Mouse (Mus musculus): ENCODE measurements around the gene Gucd1. TPM values are rescaled to one million over a fixed set of nuclear protein-coding genes. Genes with fewer than 3 reads are reported as not detected.
"Not testable (repeated sequence)": the region's sequence is repeated elsewhere in the genome, so short reads cannot be mapped to it uniquely, and the experiment has no call there.

Gucd1 gene
- total and polyA plus RNA-seq, 2 experiments from 2014 or later = 16.0 to 44.9 TPM

DNA sequence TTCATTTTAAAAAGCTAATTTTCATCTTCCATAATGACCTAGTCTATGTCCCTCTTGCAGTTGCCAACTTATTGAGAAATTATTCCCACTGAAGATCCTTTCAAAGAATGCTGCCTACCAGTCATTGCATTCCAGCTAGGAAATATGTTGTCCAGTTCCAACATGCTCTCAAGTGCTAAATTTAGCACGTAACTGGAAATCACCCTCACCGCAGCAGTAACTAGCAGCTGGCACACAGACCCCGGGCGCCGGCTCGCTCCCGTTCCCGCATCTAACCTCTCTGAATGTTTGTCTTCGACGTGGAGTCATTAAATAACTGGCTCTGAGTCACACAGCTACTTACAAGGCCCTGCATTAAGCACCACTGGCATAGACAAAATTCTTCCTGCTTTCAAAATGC is 139.1 kb downstream of the Gucd1 start:
- TF ChIP-seq CTCF (IDR thresholded peaks at IDR 0.05; ENCODE audit: low read depth) = no peak
- no peak overlapping the region for H3K27ac ChIP-seq (ENCODE audit: low read depth, low read length)
- no peak overlapping the region for H3K4me2 ChIP-seq (ENCODE audit: low read depth)
- H3K36me3 ChIP-seq (ENCODE audit: insufficient read depth) = no peaks in the 10 kb centered on the region
- H3K9ac ChIP-seq = no peak overlapping the region
- H3K4me3 ChIP-seq (ENCODE audit: low read depth, low read length) = no peak overlapping the region
- no peak for DNase-seq
- no peaks in the 10 kb centered on the region for H3K27me3 ChIP-seq (ENCODE audit: insufficient read depth, low read length)
- no peaks in the 10 kb centered on the region for H3K4me1 ChIP-seq (ENCODE audit: insufficient read depth)
- no peak for ATAC-seq
- WGBS = 73% methylated on average over 10 of the region's 10 CpGs
- no peaks in the 10 kb centered on the region for H3K9me3 ChIP-seq (ENCODE audit: low read length)

GRCm38 (mm10) chr10:75373655-75374351 is 144.0 kb downstream of the Gucd1 start:
- 49% methylated on average over 13 of the region's 19 CpGs for WGBS
- H3K9ac ChIP-seq; H3K27ac ChIP-seq (ENCODE audit: low read depth, low read length); H3K36me3 ChIP-seq (ENCODE audit: insufficient read depth); H3K4me3 ChIP-seq (ENCODE audit: low read depth, low read length); H3K4me1 ChIP-seq (ENCODE audit: insufficient read depth); H3K4me2 ChIP-seq (ENCODE audit: low read depth); H3K27me3 ChIP-seq (ENCODE audit: insufficient read depth, low read length); H3K9me3 ChIP-seq (ENCODE audit: low read length): not testable (repeated sequence)
- DNase-seq = peak; percentile 29
- peak; percentile 94 for ATAC-seq

GRCm38 (mm10) chr10:75365231-75365633 is 152.5 kb downstream of the Gucd1 start:
- no peak overlapping the region for H3K4me3 ChIP-seq (ENCODE audit: low read depth, low read length)
- no peaks in the 10 kb centered on the region for H3K4me1 ChIP-seq (ENCODE audit: insufficient read depth)
- H3K27ac ChIP-seq (ENCODE audit: low read depth, low read length) = no peak overlapping the region
- H3K27me3 ChIP-seq (ENCODE audit: insufficient read depth, low read length) = no peaks in the 10 kb centered on the region
- no peak for TF ChIP-seq CTCF (IDR thresholded peaks at IDR 0.05; ENCODE audit: low read depth)
- no peaks in the 10 kb centered on the region for H3K36me3 ChIP-seq (ENCODE audit: insufficient read depth)
- 42% methylated on average over 6 of the region's 6 CpGs for WGBS
- no peak overlapping the region for H3K4me2 ChIP-seq (ENCODE audit: low read depth)
- ATAC-seq (no peak), DNase-seq (no peak)
- no peaks in the 10 kb centered on the region for H3K9me3 ChIP-seq (ENCODE audit: low read length)
- H3K9ac ChIP-seq = no peak overlapping the region

- no peaks in the 10 kb centered on the region for H3K4me1 ChIP-seq (ENCODE audit: insufficient read depth)
- no peak overlapping the region for H3K4me2 ChIP-seq (ENCODE audit: low read depth)
- no peaks in the 10 kb centered on the region for H3K27me3 ChIP-seq (ENCODE audit: insufficient read depth, low read length)
- 67% methylated on average over 9 of the region's 9 CpGs for WGBS
- H3K9ac ChIP-seq = no peak overlapping the region
- H3K9me3 ChIP-seq (ENCODE audit: low read length) = no peaks in the 10 kb centered on the region
- no peak for DNase-seq
- H3K27ac ChIP-seq (ENCODE audit: low read depth, low read length) = no peak overlapping the region
- no peak for TF ChIP-seq CTCF (IDR thresholded peaks at IDR 0.05; ENCODE audit: low read depth)
- H3K36me3 ChIP-seq (ENCODE audit: insufficient read depth) = no peaks in the 10 kb centered on the region
- no peak overlapping the region for H3K4me3 ChIP-seq (ENCODE audit: low read depth, low read length)
- no peak for ATAC-seq
Measured at GRCm38 (mm10) chr10:75364796-75365195, 153.0 kb downstream of the Gucd1 start.

DNA sequence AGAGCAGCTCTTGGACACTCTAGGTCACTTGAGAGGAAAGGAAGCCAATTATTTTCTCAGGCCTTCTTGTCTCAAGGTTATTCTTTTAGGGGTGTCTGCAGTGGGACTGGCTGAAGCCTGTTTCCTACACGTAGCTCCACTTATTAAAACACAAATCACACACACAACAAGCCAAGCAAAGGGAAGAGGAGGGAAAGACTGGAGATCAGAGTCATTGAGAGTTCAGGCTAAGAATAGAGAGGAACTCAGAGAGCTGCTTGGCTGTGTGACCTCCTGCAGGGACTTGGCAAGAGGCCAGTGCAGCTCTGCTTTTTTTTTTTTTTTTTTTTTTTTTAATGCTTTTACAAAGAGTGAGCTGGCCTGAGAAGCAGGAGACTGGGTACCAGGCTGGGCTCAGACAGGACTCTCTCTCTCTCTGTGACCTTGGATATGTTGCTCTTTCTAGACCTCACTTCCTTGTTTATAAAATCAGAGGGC is 153.5 kb downstream of the Gucd1 start:
- not testable (repeated sequence) for H3K36me3 ChIP-seq (ENCODE audit: insufficient read depth); H3K9me3 ChIP-seq (ENCODE audit: low read length); H3K4me2 ChIP-seq (ENCODE audit: low read depth); H3K4me3 ChIP-seq (ENCODE audit: low read depth, low read length); H3K27me3 ChIP-seq (ENCODE audit: insufficient read depth, low read length); H3K4me1 ChIP-seq (ENCODE audit: insufficient read depth); H3K9ac ChIP-seq; H3K27ac ChIP-seq (ENCODE audit: low read depth, low read length)
- peak; percentile 86 for ATAC-seq
- DNase-seq = peak; percentile 41
- WGBS = 6% methylated on average over 1 of the region's 1 CpGs

DNA sequence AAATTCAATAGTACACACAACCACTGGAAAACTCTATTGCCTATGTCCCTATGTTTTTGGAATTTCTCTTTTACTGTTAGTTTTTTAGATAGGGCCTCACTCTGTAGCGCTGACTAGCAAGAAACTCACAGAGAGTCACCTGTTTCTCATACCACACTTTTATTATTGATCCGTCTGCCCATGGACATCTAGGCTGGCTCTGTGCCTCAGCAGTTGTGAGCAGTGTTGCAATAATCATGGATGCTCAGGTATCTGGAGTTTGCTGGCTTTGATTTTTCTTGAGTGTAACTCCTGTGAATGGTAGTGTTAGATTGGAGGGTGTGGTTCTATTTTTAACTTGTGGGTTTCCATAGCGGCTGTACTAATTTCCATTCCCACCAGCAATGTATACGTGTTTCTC is 162.4 kb downstream of the Gucd1 start:
- Histone ChIP-seq H3K9me3 (ENCODE audit: low read length) (no peaks in the 10 kb centered on the region), H3K36me3 (ENCODE audit: insufficient read depth) (no peaks in the 10 kb centered on the region), H3K4me1 (ENCODE audit: insufficient read depth) (no peaks in the 10 kb centered on the region), H3K4me3 (ENCODE audit: low read depth, low read length) (no peak overlapping the region), H3K9ac (no peak overlapping the region), H3K27ac (ENCODE audit: low read depth, low read length) (no peak overlapping the region), H3K4me2 (ENCODE audit: low read depth) (no peak overlapping the region), H3K27me3 (ENCODE audit: insufficient read depth, low read length) (no peaks in the 10 kb centered on the region)
- DNase-seq (no peak), ATAC-seq (no peak)
- 73% methylated on average over 4 of the region's 4 CpGs for WGBS
- no peak for TF ChIP-seq CTCF (IDR thresholded peaks at IDR 0.05; ENCODE audit: low read depth)

DNA sequence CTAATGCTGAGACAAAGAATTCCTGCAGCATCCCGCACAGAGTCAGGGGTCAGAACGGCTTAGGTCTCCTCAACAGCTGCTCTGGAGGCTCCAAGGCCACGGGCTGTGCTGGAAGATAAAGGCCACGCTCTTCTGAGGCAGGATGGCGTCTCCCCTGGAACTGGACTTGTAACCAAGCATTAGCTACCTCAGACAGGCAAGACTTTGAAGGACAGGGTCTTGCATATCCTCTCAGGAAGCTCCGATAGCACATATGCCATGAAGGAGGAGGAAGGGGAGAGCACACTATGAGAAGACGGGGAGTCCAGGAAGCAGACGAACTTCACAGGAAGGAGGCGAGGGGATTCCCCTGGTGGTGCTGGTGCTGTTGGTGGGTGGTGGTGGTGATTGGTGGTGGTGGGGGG is 163.9 kb downstream of the Gucd1 start:
- H3K4me2 ChIP-seq (ENCODE audit: low read depth); H3K27ac ChIP-seq (ENCODE audit: low read depth, low read length); H3K9me3 ChIP-seq (ENCODE audit: low read length); H3K4me1 ChIP-seq (ENCODE audit: insufficient read depth); H3K36me3 ChIP-seq (ENCODE audit: insufficient read depth); DNase-seq; H3K27me3 ChIP-seq (ENCODE audit: insufficient read depth, low read length); H3K4me3 ChIP-seq (ENCODE audit: low read depth, low read length); H3K9ac ChIP-seq; ATAC-seq: not testable (repeated sequence)
- 77% methylated on average over 7 of the region's 9 CpGs for WGBS
